Mouse (Mus musculus) intestine, postnatal 0 days (tissue): Measurements from ENCODE around the gene Sfxn1. TPM values are rescaled to one million over a fixed set of nuclear protein-coding genes. Genes with fewer than 3 reads are reported as not detected.
A peak's percentile ranks its signal among the peaks of the same experiment; 100 is the strongest.

Source experiments
- ATAC-seq: fragments of 200-750 bp; cut with Nextera tagmentation; 2 replicates; pipeline ENCODE4 v1.8.0; 2017; ENCODE audit warnings: mild to moderate bottlenecking, moderate TSS enrichment, moderate library complexity
- H3K27ac ChIP-seq: fragments of 300-500 bp; sonication (generic); 2 replicates; pipeline ENCODE4 v1.5.1; 2014; ENCODE audit warnings: mild to moderate bottlenecking, low read depth, low read length, moderate library complexity
- H3K27me3 ChIP-seq: fragments of 300-500 bp; sonication (generic); replicated peaks from 2 replicates; pipeline ENCODE4 v1.6.1; 2014; ENCODE audit warnings: low read length, mixed read lengths; ENCODE audit not compliant: control insufficient read depth, insufficient read depth
- H3K36me3 ChIP-seq: fragments of 300-500 bp; sonication (generic); 2 replicates; pipeline ENCODE4 v1.6.1; 2014; ENCODE audit warnings: mild to moderate bottlenecking, moderate library complexity; ENCODE audit not compliant: control insufficient read depth, insufficient read depth
- H3K4me1 ChIP-seq: fragments of 300-500 bp; sonication (generic); replicated peaks from 2 replicates; pipeline ENCODE4 v1.6.1; 2014; ENCODE audit warnings: antibody characterized with exemption, low read length, mixed read lengths; ENCODE audit not compliant: control insufficient read depth, insufficient read depth
- H3K4me2 ChIP-seq: fragments of 300-500 bp; sonication (generic); replicated peaks from 2 replicates; pipeline ENCODE4 v1.6.1; 2014; ENCODE audit warnings: low read depth, mild to moderate bottlenecking, moderate library complexity
- H3K4me3 ChIP-seq: fragments of 300-500 bp; sonication (generic); 2 replicates; pipeline ENCODE4 v1.5.1; 2014; ENCODE audit warnings: low read depth, low read length
- H3K9ac ChIP-seq: fragments of 300-500 bp; sonication (generic); 2 replicates; pipeline ENCODE4 v1.6.1; 2014; ENCODE audit warnings: mild to moderate bottlenecking, low read depth, low read length
- H3K9me3 ChIP-seq: fragments of 300-500 bp; sonication (generic); 2 replicates; pipeline ENCODE4 v1.6.1; 2016; ENCODE audit warnings: mixed run types; ENCODE audit not compliant: control insufficient read depth
- CTCF ChIP-seq: sonication (generic); IDR thresholded peaks from 2 replicates; pipeline ENCODE4 v1.5.1; 2016; ENCODE audit warnings: low read depth, mild to moderate bottlenecking, control low read depth, antibody characterized with exemption, moderate library complexity
- WGBS: fragments of 180-500 bp; shearing (Covaris S2); extraction: QIAGEN DNeasy Blood & Tissue Kit; methylation state at CpG from one replicate; pipeline ENCODE4 v1.1.7; 2014; 5-methylcytosine and 5-hydroxymethylcytosine counted together
- polyA plus RNA-seq: library from polyadenylated mRNA; unstranded; fragments of >200 nt; fragmentation: Nextera tagmentation; extraction: Ambion mirVana; gene quantifications from 2 replicates; pipeline ENCODE4 v1.2.1, GENCODE M21; 2015

The Sfxn1 gene
- 49.1 and 52.3 TPM in 2 replicates for polyA plus RNA-seq

- ATAC-seq, result peak; percentile 84
- Histone ChIP-seq H3K9me3 (no peaks in the 10 kb centered on the region), H3K27ac (peak within 1 kb of the TSS; percentile 82), H3K27me3 (no peaks in the 10 kb centered on the region), H3K4me2 (peak within 1 kb of the TSS; percentile 79), H3K9ac (peak within 1 kb of the TSS; percentile 85), H3K4me1 (no peaks in the 10 kb centered on the region), H3K4me3 (peak within 1 kb of the TSS; percentile 85), H3K36me3 (no peaks in the 10 kb centered on the region)
- WGBS, result under 1% methylated on average over 69 of the region's 74 CpGs
- no peak for TF ChIP-seq CTCF
Measured at GRCm38 (mm10) chr13:54071606-54072331, at the start of gene Sfxn1. TSS of gene Sfxn1 (plus strand) at chr13:54071869.

GRCm38 (mm10) chr13:54023311-54023710 is 48.4 kb upstream of the Sfxn1 start:
- no peak for TF ChIP-seq CTCF
- Histone ChIP-seq H3K27me3 (no peaks in the 10 kb centered on the region), H3K4me3 (no peak overlapping the region), H3K4me1 (no peaks in the 10 kb centered on the region), H3K27ac (no peak overlapping the region), H3K9ac (no peak overlapping the region), H3K9me3 (no peaks in the 10 kb centered on the region), H3K4me2 (no peak overlapping the region), H3K36me3 (no peaks in the 10 kb centered on the region)
- WGBS, result 71% methylated on average over 5 of the region's 5 CpGs
- ATAC-seq, result no peak

- no peak overlapping the region for H3K4me2 ChIP-seq
- H3K9ac ChIP-seq, result no peak overlapping the region
- no peaks in the 10 kb centered on the region for H3K36me3 ChIP-seq
- H3K4me1 ChIP-seq, result no peaks in the 10 kb centered on the region
- H3K4me3 ChIP-seq, result no peak overlapping the region
- WGBS, result 84% methylated on average over 7 of the region's 7 CpGs
- no peak for TF ChIP-seq CTCF
- no peak for ATAC-seq
- H3K9me3 ChIP-seq, result no peaks in the 10 kb centered on the region
- H3K27ac ChIP-seq, result no peak overlapping the region
- no peaks in the 10 kb centered on the region for H3K27me3 ChIP-seq
Measured at GRCm38 (mm10) chr13:54027079-54027478, 44.6 kb upstream of the Sfxn1 start.

- no peak overlapping the region for H3K4me2 ChIP-seq
- H3K9me3 ChIP-seq, result no peaks in the 10 kb centered on the region
- H3K4me1 ChIP-seq, result no peaks in the 10 kb centered on the region
- no peaks in the 10 kb centered on the region for H3K36me3 ChIP-seq
- TF ChIP-seq CTCF, result no peak
- no peak overlapping the region for H3K9ac ChIP-seq
- 78% methylated on average over 4 of the region's 4 CpGs for WGBS
- H3K27me3 ChIP-seq, result no peaks in the 10 kb centered on the region
- H3K27ac ChIP-seq, result no peak overlapping the region
- no peak overlapping the region for H3K4me3 ChIP-seq
- ATAC-seq, result no peak
Measured at GRCm38 (mm10) chr13:54033653-54034052, 38.0 kb upstream of the Sfxn1 start.

GRCm38 (mm10) chr13:54035541-54035940 is 36.1 kb upstream of the Sfxn1 start:
- Histone ChIP-seq H3K36me3 (no peaks in the 10 kb centered on the region), H3K4me3 (no peak overlapping the region), H3K4me1 (no peaks in the 10 kb centered on the region), H3K4me2 (no peak overlapping the region), H3K27me3 (no peaks in the 10 kb centered on the region), H3K9ac (no peak overlapping the region), H3K9me3 (no peaks in the 10 kb centered on the region), H3K27ac (no peak overlapping the region)
- ATAC-seq, result no peak
- WGBS, result 73% methylated on average over 1 of the region's 1 CpGs
- peak; percentile 61 for TF ChIP-seq CTCF

- Histone ChIP-seq H3K9me3 (no peaks in the 10 kb centered on the region), H3K4me1 (no peaks in the 10 kb centered on the region), H3K27ac (no peak overlapping the region), H3K36me3 (no peaks in the 10 kb centered on the region), H3K27me3 (no peaks in the 10 kb centered on the region), H3K4me2 (no peak overlapping the region), H3K9ac (no peak overlapping the region), H3K4me3 (no peak overlapping the region)
- WGBS, result 80% methylated on average over 4 of the region's 4 CpGs
- no peak for ATAC-seq
- no peak for TF ChIP-seq CTCF
Measured at GRCm38 (mm10) chr13:54037936-54038335, 33.7 kb upstream of the Sfxn1 start.
